Mouse (Mus musculus): ENCODE measurements around the gene Rarb.

The Rarb gene

DNA sequence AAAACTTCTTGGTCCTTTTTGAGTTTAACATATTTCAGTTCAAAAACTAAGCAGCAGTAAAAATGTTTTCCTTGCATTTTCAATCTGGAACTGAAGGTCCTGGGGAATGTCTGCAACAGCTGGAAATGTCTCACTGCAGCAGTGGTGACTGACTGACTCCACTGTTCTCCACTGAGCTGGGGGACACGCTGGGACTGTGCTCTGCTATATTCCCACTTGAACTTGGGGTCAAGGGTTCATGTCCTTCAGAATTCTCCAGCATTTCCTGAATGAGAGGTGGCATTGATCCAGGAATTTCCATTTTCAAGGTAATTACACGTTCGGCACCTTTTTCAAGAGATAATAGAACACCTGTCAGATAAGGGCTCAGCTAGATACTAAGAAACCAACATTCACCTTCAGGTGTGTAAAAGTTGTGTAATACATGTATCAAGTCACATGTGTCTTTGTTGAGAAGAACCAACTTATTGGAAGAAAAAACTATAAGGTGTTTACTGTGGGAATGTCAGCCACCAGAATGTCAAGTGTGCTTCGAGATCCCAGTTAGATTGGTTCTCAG, 386.9 kb downstream of the Rarb start:
- no peak for DNase-seq

DNA sequence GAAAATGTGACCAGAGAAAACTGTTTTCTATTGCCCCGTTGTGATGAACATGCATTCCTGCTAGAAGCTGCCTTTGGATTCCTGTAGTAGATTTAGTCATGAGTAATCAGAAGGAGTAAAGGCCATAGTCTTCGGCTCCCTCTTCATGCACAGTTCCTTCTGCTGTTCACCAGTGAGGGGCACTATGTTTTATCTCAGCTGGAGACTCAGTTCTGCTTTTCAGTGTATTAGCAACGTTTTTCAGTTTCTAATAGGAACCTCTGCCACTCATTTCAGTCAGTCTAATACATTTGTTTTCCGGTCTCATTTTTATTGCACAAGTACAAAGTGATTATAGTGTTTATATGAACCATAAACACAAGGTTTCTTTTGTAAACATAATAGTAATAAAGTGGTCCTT, 391.4 kb downstream of the Rarb start:
- no peak for DNase-seq

DNA sequence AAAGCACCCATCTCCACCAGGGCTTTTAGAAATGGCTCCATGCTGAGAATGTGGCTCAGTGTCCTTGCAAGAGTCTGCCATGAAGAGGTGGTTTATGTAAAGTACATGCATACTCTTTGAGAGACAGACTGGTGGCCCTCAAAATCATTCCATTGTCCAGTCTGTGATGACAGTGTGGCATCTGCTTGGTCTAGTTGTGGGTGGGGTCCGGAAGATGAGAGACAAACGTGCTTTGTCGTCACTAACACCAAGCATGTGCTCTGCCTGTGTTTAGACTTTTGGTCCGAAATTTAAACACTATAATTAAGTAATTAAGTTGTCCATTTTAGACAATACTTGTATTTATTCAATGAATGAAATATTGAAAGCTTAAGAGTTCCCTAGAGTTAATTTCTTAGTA, 404.8 kb downstream of the Rarb start:
- no peak for DNase-seq

DNA sequence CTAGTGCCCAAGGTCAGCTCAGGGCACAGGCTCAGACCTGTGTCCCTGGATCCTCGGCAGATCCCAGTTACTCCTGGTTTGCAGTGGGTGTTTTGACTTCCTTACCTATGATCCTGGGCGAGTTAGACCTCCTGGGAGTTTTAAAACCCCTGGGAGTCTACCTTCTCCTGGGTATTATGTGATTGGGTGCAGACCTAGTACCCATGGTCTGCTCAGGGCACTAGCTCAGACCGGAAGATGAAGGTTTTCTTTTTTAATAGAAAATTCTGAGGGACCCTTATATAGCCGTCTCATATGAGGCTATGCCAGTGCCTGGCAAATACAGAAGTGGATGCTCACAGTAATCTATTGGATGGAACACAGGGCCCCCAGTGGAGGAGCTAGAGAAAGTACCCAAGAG, 413.8 kb downstream of the Rarb start:
- DNase-seq, result no peak

DNA sequence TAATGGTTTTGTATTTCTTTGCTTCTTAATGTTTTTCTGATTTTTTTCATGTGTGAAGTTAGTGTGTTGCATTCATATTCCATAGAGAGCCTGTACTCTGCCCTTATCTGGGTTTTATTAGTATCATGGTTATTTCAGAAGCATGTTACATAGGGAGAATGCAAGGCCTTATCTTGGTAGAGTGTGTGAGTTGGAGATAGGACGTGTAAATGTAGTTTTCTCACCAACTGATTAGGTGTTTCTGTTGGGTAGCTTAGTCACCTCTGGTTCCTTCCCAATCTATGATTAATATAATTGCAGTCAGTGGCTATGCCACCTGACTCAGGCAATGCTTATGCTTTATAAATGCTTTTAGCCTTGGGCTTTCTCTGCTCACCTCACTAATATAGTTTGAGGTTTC, 434.2 kb downstream of the Rarb start:
- DNase-seq, result no peak

Data from kidney, adult 11 months (tissue).